Mouse (Mus musculus): ENCODE measurements around the gene H2-Ob.

DNA sequence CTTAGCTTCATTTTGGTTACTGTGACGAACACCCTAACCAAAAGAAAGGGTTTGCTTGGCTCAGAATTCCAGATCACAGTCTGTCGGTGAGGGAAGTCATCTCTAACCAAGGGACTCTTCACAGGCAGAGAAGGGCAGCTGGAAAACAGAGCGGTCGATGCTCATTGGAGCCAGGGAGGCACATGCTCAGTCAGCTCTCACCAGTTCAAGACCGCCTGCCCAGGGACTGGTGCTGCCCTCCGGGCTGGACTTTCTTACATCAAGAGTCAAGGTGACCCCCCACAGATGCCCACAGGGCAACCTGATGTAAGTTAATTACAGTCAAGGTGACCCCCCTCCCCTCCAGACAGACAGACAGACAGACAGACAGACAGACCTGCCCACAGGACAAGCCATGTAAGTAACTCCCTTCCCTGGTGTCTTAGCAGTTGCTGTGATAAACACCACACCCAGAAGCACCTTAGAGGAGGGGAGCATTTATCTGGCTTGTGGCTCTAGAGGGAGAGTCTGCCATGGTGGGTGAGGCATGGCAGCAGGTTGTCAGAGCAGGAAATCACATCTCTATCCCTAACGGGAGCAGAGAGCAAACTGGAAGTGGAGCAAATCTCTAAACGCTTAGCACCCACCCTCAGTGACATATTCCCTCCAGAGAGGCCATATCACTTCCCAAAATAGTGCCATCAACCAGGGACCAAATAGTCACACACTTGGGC lies 21.3 kb upstream of the H2-Ob start:
- TF ChIP-seq CTCF (IDR thresholded peaks at IDR 0.05; ENCODE audit: low read depth, low read length) (no peak), POLR2A (IDR thresholded peaks at IDR 0.05; ENCODE audit: borderline replicate concordance, low read depth, low read length) (no peak)
